Mouse (Mus musculus): ENCODE data around the gene Prkg1. TPM values are rescaled to one million over a fixed set of nuclear protein-coding genes. Genes with fewer than 3 reads are reported as not detected.
A peak's percentile ranks its signal among the peaks of the same experiment; 100 is the strongest.

The Prkg1 gene
- total and polyA plus RNA-seq, 3 experiments = 2.2 to 13.6 (median 11.0) TPM

GRCm38 (mm10) chr19:31506296-31506695 is 258.5 kb downstream of the Prkg1 start:
- Histone ChIP-seq H3K36me3 (ENCODE audit: control insufficient read depth, insufficient read depth, low read length) (no peaks in the 10 kb centered on the region; the same call in 1 of the 2 replicates), H3K9ac (ENCODE audit: low read depth, low read length) (no peak overlapping the region), H3K27ac (no peak overlapping the region), H3K4me3 (no peak overlapping the region), H3K27me3 (ENCODE audit: control insufficient read depth, insufficient read depth, low read length) (no peaks in the 10 kb centered on the region), H3K79me2 (replicated peaks; ENCODE audit: control insufficient read depth, insufficient read depth, low read length) (no peaks in the 10 kb centered on the region; the same call in 1 of the 2 replicates), H3K4me1 (ENCODE audit: control insufficient read depth, insufficient read depth, low read length) (no peaks in the 10 kb centered on the region; the same call in 1 of the 2 replicates)
- 88% methylated on average over 2 of the region's 2 CpGs for WGBS
- intact Hi-C loops (cut with DNase I) = no loop called here
- DNase-seq = no peak
- TF ChIP-seq CTCF (IDR thresholded peaks at IDR 0.05) = no peak
- no peak for TF ChIP-seq POLR2A (IDR thresholded peaks at IDR 0.05; ENCODE audit: insufficient read depth, low read depth, low read length)
- TF ChIP-seq EP300 (IDR thresholded peaks at IDR 0.05; ENCODE audit: insufficient read depth, low read depth, low read length) = no peak

GRCm38 (mm10) chr19:31505041-31505440 is 259.8 kb downstream of the Prkg1 start:
- Histone ChIP-seq H3K4me1 (ENCODE audit: control insufficient read depth, insufficient read depth, low read length) (no peaks in the 10 kb centered on the region; the same call in 1 of the 2 replicates), H3K9ac (ENCODE audit: low read depth, low read length) (no peak overlapping the region), H3K79me2 (replicated peaks; ENCODE audit: control insufficient read depth, insufficient read depth, low read length) (no peaks in the 10 kb centered on the region), H3K27ac (no peak overlapping the region), H3K36me3 (ENCODE audit: control insufficient read depth, insufficient read depth, low read length) (no peaks in the 10 kb centered on the region; the same call in 1 of the 2 replicates), H3K27me3 (ENCODE audit: control insufficient read depth, insufficient read depth, low read length) (no peaks in the 10 kb centered on the region), H3K4me3 (no peak overlapping the region)
- TF ChIP-seq EP300 (IDR thresholded peaks at IDR 0.05; ENCODE audit: insufficient read depth, low read depth, low read length) (no peak), CTCF (IDR thresholded peaks at IDR 0.05) (no peak), POLR2A (IDR thresholded peaks at IDR 0.05; ENCODE audit: insufficient read depth, low read depth, low read length) (no peak)
- intact Hi-C loops (cut with DNase I) = no loop called here
- 84% methylated on average over 2 of the region's 2 CpGs for WGBS
- DNase-seq = no peak

- no peak overlapping the region for H3K9ac ChIP-seq (ENCODE audit: low read depth, low read length)
- TF ChIP-seq CTCF (IDR thresholded peaks at IDR 0.05) = no peak
- no peak for TF ChIP-seq EP300 (IDR thresholded peaks at IDR 0.05; ENCODE audit: insufficient read depth, low read depth, low read length)
- TF ChIP-seq POLR2A (IDR thresholded peaks at IDR 0.05; ENCODE audit: insufficient read depth, low read depth, low read length) = no peak
- no peaks in the 10 kb centered on the region for H3K4me1 ChIP-seq (ENCODE audit: control insufficient read depth, insufficient read depth, low read length)
- H3K27me3 ChIP-seq (ENCODE audit: control insufficient read depth, insufficient read depth, low read length) = no peaks in the 10 kb centered on the region
- no peak overlapping the region for H3K27ac ChIP-seq
- H3K4me3 ChIP-seq = no peak overlapping the region
- no peaks in the 10 kb centered on the region for H3K36me3 ChIP-seq (ENCODE audit: control insufficient read depth, insufficient read depth, low read length)
- intact Hi-C loops (cut with DNase I) = no loop called here
- no peaks in the 10 kb centered on the region for H3K79me2 ChIP-seq (replicated peaks; ENCODE audit: control insufficient read depth, insufficient read depth, low read length)
- DNase-seq = no peak
- 74% methylated on average over 4 of the region's 4 CpGs for WGBS
Observed at GRCm38 (mm10) chr19:31497386-31497785, 267.4 kb downstream of the Prkg1 start.

GRCm38 (mm10) chr19:31489606-31490005 is 275.2 kb downstream of the Prkg1 start:
- Histone ChIP-seq H3K27me3 (ENCODE audit: control insufficient read depth, insufficient read depth, low read length) (no peaks in the 10 kb centered on the region), H3K27ac (no peak overlapping the region), H3K4me1 (ENCODE audit: control insufficient read depth, insufficient read depth, low read length) (no peaks in the 10 kb centered on the region), H3K79me2 (replicated peaks; ENCODE audit: control insufficient read depth, insufficient read depth, low read length) (no peaks in the 10 kb centered on the region), H3K9ac (ENCODE audit: low read depth, low read length) (no peak overlapping the region), H3K4me3 (no peak overlapping the region), H3K36me3 (ENCODE audit: control insufficient read depth, insufficient read depth, low read length) (no peaks in the 10 kb centered on the region)
- intact Hi-C loops (cut with DNase I) = no loop called here
- no peak for DNase-seq
- TF ChIP-seq CTCF (IDR thresholded peaks at IDR 0.05) = no peak
- no peak for TF ChIP-seq EP300 (IDR thresholded peaks at IDR 0.05; ENCODE audit: insufficient read depth, low read depth, low read length)
- no peak for TF ChIP-seq POLR2A (IDR thresholded peaks at IDR 0.05; ENCODE audit: insufficient read depth, low read depth, low read length)
- 72% methylated on average over 4 of the region's 4 CpGs for WGBS

- no peaks in the 10 kb centered on the region for H3K27me3 ChIP-seq (ENCODE audit: control insufficient read depth, insufficient read depth, low read length)
- H3K4me3 ChIP-seq = no peak overlapping the region
- intact Hi-C loops (cut with DNase I) = no loop called here
- WGBS = 71% methylated on average over 1 of the region's 1 CpGs
- H3K4me1 ChIP-seq (ENCODE audit: control insufficient read depth, insufficient read depth, low read length) = no peaks in the 10 kb centered on the region
- TF ChIP-seq EP300 (IDR thresholded peaks at IDR 0.05; ENCODE audit: insufficient read depth, low read depth, low read length) (no peak), CTCF (IDR thresholded peaks at IDR 0.05) (no peak), POLR2A (IDR thresholded peaks at IDR 0.05; ENCODE audit: insufficient read depth, low read depth, low read length) (no peak)
- H3K79me2 ChIP-seq (replicated peaks; ENCODE audit: control insufficient read depth, insufficient read depth, low read length) = no peaks in the 10 kb centered on the region
- no peak overlapping the region for H3K9ac ChIP-seq (ENCODE audit: low read depth, low read length)
- H3K27ac ChIP-seq = no peak overlapping the region
- DNase-seq = peak in 1 of 2 experiments; percentile 4
- no peaks in the 10 kb centered on the region for H3K36me3 ChIP-seq (ENCODE audit: control insufficient read depth, insufficient read depth, low read length)
Observed at GRCm38 (mm10) chr19:31471766-31472165, 293.1 kb downstream of the Prkg1 start.

GRCm38 (mm10) chr19:31460188-31460587 is 304.6 kb downstream of the Prkg1 start:
- no peak overlapping the region for H3K9ac ChIP-seq (ENCODE audit: low read depth, low read length)
- intact Hi-C loops (cut with DNase I) = no loop called here
- H3K4me3 ChIP-seq = no peak overlapping the region
- H3K27ac ChIP-seq = no peak overlapping the region
- no peak for DNase-seq
- no peaks in the 10 kb centered on the region for H3K36me3 ChIP-seq (ENCODE audit: control insufficient read depth, insufficient read depth, low read length)
- no peaks in the 10 kb centered on the region for H3K4me1 ChIP-seq (ENCODE audit: control insufficient read depth, insufficient read depth, low read length)
- TF ChIP-seq CTCF (IDR thresholded peaks at IDR 0.05) (no peak), EP300 (IDR thresholded peaks at IDR 0.05; ENCODE audit: insufficient read depth, low read depth, low read length) (no peak), POLR2A (IDR thresholded peaks at IDR 0.05; ENCODE audit: insufficient read depth, low read depth, low read length) (no peak)
- H3K79me2 ChIP-seq (replicated peaks; ENCODE audit: control insufficient read depth, insufficient read depth, low read length) = no peaks in the 10 kb centered on the region
- no peaks in the 10 kb centered on the region for H3K27me3 ChIP-seq (ENCODE audit: control insufficient read depth, insufficient read depth, low read length)
